Mouse (Mus musculus) intestine, embryonic 14.5 days (tissue): ENCODE measurements around the gene Grin1. TPM values are rescaled to one million over a fixed set of nuclear protein-coding genes. Genes with fewer than 3 reads are reported as not detected.
A peak's percentile ranks its signal among the peaks of the same experiment; 100 is the strongest.
"Not testable (repeated sequence)": the region's sequence is repeated elsewhere in the genome, so short reads cannot be mapped to it uniquely, and the experiment has no call there.

Experiments used
- ATAC-seq: fragments of 200-750 bp; cut with Nextera tagmentation; replicated peaks from 2 replicates; pipeline ENCODE4 v1.8.0; 2017; ENCODE audit warnings: low read depth, moderate number of reproducible peaks, moderate TSS enrichment, moderate library complexity; ENCODE audit not compliant: low FRiP score, low TSS enrichment
- DNase-seq: peaks from one replicate; pipeline ENCODE4 v3.0.0-alpha.2; 2018; ENCODE audit warnings: low spot score
- H3K27ac ChIP-seq: fragments of 300-500 bp; sonication (generic); 2 replicates; pipeline ENCODE4 v1.5.1; 2014; ENCODE audit warnings: low read depth, mild to moderate bottlenecking, control low read depth
- H3K27me3 ChIP-seq: fragments of 300-500 bp; sonication (generic); replicated peaks from 2 replicates; pipeline ENCODE4 v1.6.1; 2014; ENCODE audit warnings: low read length, control low read depth; ENCODE audit not compliant: control insufficient read depth, insufficient read depth
- H3K36me3 ChIP-seq: fragments of 300-500 bp; sonication (generic); 2 replicates; pipeline ENCODE4 v1.6.1; 2014; ENCODE audit warnings: low read length, control low read depth; ENCODE audit not compliant: control insufficient read depth, insufficient read depth
- H3K4me1 ChIP-seq: fragments of 300-500 bp; sonication (generic); replicated peaks from 2 replicates; pipeline ENCODE4 v1.6.1; 2014; ENCODE audit warnings: low read length, control low read depth, mixed read lengths; ENCODE audit not compliant: control insufficient read depth, insufficient read depth
- H3K4me2 ChIP-seq: fragments of 300-500 bp; sonication (generic); 2 replicates; pipeline ENCODE4 v1.6.1; 2014; ENCODE audit warnings: low read length
- H3K4me3 ChIP-seq: fragments of 300-500 bp; sonication (generic); 2 replicates; pipeline ENCODE4 v1.5.1; 2014; ENCODE audit warnings: low read depth, low read length, control low read depth, mixed read lengths
- H3K9ac ChIP-seq: fragments of 300-500 bp; sonication (generic); 2 replicates; pipeline ENCODE4 v1.6.1; 2014; ENCODE audit warnings: mild to moderate bottlenecking, low read length
- H3K9me3 ChIP-seq: fragments of 300-500 bp; sonication (generic); 2 replicates; pipeline ENCODE4 v1.6.1; 2016; ENCODE audit warnings: low read length, control low read depth; ENCODE audit not compliant: control insufficient read depth
- WGBS: fragments of 180-500 bp; shearing (Covaris S2); extraction: QIAGEN DNeasy Blood & Tissue Kit; methylation state at CpG from one replicate; pipeline ENCODE4 v1.1.7; 2014; 5-methylcytosine and 5-hydroxymethylcytosine counted together
- polyA plus RNA-seq: library from polyadenylated mRNA; unstranded; fragments of >200 nt; fragmentation: Nextera tagmentation; extraction: Ambion mirVana; gene quantifications from 2 replicates; pipeline ENCODE4 v1.2.1, GENCODE M21; 2014

Gene Grin1
- polyA plus RNA-seq, 1 experiment from 2014 or later: 2.4 TPM

DNA sequence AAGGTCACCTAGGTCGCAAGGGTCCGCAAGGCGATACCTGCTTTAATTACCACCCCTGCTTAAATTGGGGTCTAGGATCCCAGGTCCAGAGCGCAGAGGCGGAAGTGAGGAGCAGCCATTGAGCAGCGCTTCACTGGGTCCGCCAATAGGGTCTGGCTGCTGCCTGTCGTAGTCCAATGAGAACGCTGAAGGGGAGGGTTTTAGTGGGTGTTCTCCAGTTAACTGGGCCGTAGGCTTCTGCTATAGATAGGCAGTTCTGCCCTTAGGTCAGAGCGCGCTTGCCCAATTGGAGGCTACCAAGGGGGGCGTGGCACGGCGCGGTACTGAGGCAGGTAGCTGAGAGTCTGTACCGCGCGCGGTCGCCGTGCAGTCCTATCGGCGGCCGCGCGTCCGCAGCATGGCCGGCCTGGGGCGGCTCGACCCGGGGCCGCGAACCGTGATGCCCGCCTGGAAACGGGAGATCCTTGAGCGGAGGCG is 56.7 kb downstream of the Grin1 start, which contains the start of gene Tprn:
Tprn (plus strand) TSS at position 328 of the 477 bp plus-strand sequence.
- Histone ChIP-seq H3K4me1 (peaks cover 20% of the 10 kb centered on the region), H3K27ac (0 out of 2 replicates have a peak within 1 kb of the TSS, but pooled peaks have one; percentile 9), H3K27me3 (peaks cover 10% of the 10 kb centered on the region; the same call in 1 of the 2 replicates), H3K4me2 (peak within 1 kb of the TSS; percentile 76), H3K9ac (peak within 1 kb of the TSS; percentile 46), H3K9me3 (no peaks in the 10 kb centered on the region), H3K4me3 (peak within 1 kb of the TSS; percentile 83), H3K36me3 (no peaks in the 10 kb centered on the region)
- peak; percentile 88 for DNase-seq
- WGBS: under 1% methylated on average over 39 of the region's 39 CpGs
- ATAC-seq: peak; percentile 98

DNA sequence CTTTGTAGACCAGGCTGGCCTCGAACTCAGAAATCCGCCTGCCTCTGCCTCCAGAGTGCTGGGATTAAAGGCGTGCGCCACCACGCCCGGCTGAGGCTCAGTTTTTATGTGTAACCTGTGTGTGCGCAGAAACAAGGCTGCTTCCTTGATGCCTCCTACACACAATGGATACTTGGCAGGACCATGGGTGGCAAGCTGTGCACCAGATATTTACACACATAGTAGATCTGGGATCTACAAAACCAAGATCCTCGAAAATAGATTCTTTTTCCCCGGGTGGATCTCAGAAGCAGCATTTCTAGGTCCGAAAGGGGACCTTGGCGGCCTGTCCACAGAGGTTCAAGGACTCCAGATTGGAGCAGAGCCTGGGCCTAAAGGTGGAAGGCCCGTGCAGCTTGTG is 57.1 kb downstream of the Grin1 start:
- Histone ChIP-seq H3K9me3 (no peaks in the 10 kb centered on the region), H3K4me2 (peak overlapping the region; percentile 76), H3K36me3 (no peaks in the 10 kb centered on the region), H3K27ac (0 out of 2 replicates have a peak overlapping the region, but pooled peaks have one; percentile 9), H3K4me1 (peaks cover 19% of the 10 kb centered on the region), H3K9ac (no peak overlapping the region), H3K27me3 (peaks cover 10% of the 10 kb centered on the region; the same call in 1 of the 2 replicates), H3K4me3 (peak overlapping the region; percentile 83)
- WGBS: 48% methylated on average over 12 of the region's 12 CpGs
- DNase-seq (no peak), ATAC-seq (no peak)

DNA sequence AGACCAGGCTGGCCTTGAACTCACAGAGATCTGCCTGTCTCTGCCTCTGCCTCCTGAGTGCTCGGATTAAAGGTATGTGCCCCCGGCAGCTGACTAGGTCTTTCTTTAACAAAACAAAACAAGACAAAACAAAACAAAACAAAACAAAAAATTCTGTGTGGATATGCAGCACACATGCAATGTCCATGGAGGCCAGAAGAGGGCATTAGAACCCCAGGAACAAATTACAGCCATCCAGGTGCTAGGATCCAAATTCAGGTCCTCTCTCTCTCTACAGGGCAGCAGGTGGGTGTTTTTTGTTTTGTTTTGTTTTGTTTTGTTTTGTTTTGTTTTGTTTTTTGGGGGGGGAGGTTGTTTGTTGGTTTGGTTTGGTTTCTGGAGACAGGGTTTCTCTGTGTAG is 60.1 kb downstream of the Grin1 start:
- H3K4me3 ChIP-seq: no peak overlapping the region
- no peak for ATAC-seq
- no peak overlapping the region for H3K27ac ChIP-seq
- 69% methylated on average over 2 of the region's 2 CpGs for WGBS
- H3K9me3 ChIP-seq: no peaks in the 10 kb centered on the region
- H3K36me3 ChIP-seq: no peaks in the 10 kb centered on the region
- peaks cover 5% of the 10 kb centered on the region; the same call in 1 of the 2 replicates for H3K27me3 ChIP-seq
- peaks cover 16% of the 10 kb centered on the region for H3K4me1 ChIP-seq
- no peak overlapping the region for H3K4me2 ChIP-seq
- no peak overlapping the region for H3K9ac ChIP-seq
- DNase-seq: no peak

DNA sequence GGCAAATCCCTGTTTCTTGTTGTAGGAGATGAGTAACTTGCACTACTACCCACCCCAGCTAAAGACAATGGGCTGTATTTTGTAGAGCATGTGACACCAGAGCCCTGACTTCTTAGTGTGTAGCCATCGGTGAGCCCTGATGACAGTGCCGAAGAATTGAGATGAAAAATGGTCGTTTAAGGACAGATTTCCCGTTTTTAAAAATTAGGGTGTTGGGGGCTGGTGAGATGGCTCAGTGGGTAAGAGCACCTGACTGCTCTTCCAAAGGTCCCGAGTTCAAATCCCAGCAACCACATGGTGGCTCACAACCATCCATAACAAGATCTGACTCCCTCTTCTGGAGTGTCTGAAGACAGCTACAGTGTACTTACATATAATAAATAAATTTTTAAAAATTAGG is 61.7 kb downstream of the Grin1 start:
- peaks cover 11% of the 10 kb centered on the region for H3K4me1 ChIP-seq
- DNase-seq, H3K4me3 ChIP-seq, H3K27me3 ChIP-seq, ATAC-seq, H3K36me3 ChIP-seq, H3K9ac ChIP-seq, H3K27ac ChIP-seq, H3K9me3 ChIP-seq, H3K4me2 ChIP-seq: not testable (repeated sequence)
- WGBS: 86% methylated on average over 5 of the region's 5 CpGs

DNA sequence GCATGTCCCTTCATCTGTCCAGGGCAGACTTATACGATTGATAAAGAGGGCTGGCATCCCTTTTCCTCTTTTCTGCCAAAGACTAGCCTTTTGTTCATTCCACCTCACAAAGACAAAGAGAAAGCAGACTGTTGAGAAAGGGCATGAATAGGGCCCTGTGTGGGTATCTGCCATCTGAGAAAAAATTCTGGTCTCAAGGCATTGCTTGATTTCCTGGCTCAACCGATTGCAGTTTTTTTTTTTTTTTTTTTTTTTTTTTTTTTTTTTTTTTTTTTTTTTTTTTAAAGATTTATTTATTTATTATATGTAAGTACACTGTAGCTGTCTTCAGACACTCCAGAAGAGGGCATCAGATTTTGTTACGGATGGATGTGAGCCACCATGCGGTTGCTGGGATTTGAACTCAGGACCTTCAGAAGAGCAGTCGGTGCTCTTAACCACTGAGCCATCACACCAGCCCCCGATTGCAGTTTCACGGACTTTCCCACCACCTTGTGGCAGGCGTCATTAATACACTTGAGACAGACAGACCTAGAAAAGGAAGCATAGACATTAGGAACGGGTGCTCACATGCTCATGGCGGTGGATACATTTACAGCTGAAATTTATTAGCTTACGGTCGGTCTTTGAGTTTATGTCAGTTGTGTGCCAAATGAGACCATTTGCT is 62.4 kb downstream of the Grin1 start:
- H3K27ac ChIP-seq, ATAC-seq, H3K27me3 ChIP-seq, DNase-seq, H3K9me3 ChIP-seq, H3K36me3 ChIP-seq: not testable (repeated sequence)
- Histone ChIP-seq H3K9ac (peak overlapping the region; percentile 81; the same call in 1 of the 2 replicates), H3K4me3 (peak overlapping the region; percentile 81), H3K4me2 (peak overlapping the region; percentile 82), H3K4me1 (peaks cover 11% of the 10 kb centered on the region)
- 60% methylated on average over 10 of the region's 12 CpGs for WGBS

DNA sequence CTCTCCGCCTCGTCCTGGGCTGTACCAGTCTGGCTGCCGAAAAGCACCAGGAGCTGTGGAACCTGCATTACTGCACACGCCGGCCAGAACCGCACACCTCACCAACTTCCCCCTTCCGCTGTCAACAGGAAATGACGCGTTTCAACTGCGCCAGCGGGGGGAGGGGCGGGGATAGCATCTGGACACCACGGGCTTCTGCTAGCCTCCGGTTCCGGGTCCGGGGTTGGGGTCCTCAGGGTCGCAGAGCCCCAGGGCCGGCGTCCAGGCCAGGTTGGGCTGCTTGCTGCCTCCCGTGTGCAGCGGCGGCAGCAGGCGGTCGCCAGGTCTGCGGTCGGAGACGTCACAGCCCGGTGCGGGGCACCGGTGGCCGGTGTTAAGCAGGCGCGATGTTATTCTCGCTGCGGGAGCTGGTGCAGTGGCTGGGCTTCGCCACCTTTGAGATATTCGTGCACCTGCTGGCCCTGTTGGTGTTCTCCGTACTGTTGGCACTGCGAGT is 63.7 kb downstream of the Grin1 start, which contains the start of gene Tmem203:
Tmem203 (plus strand) TSS at position 156 of the 496 bp plus-strand sequence.
- ATAC-seq: peak; percentile 89
- peak; percentile 99 for DNase-seq
- Histone ChIP-seq H3K27ac (peak within 1 kb of the TSS; percentile 83), H3K4me2 (peak within 1 kb of the TSS; percentile 82), H3K4me1 (peaks cover 11% of the 10 kb centered on the region), H3K36me3 (peaks cover 10% of the 10 kb centered on the region; the same call in 1 of the 2 replicates), H3K4me3 (peak within 1 kb of the TSS; percentile 81), H3K9me3 (no peaks in the 10 kb centered on the region), H3K27me3 (no peaks in the 10 kb centered on the region), H3K9ac (peak within 1 kb of the TSS; percentile 81)
- WGBS: under 1% methylated on average over 39 of the region's 39 CpGs

DNA sequence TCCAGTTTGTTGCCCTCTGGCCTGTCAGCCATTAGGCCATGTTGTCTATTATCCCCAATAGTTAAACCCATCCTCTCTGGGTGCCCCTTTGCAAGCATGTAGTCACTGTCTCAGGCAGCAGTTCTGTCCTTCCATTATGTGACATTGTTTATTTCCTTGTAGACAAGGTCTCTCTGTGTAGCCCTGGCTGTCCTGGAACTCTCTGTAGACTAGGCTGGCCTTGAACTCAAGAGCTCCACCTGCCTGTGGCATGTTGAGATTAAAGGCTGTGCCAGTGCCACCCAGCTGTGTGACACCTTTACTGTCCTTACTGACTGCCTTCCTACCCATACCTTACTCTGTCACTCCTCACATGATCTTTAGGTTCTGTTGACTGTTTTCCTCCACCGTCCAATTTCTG is 66.7 kb downstream of the Grin1 start:
- Histone ChIP-seq H3K9ac (no peak overlapping the region), H3K36me3 (peaks cover 33% of the 10 kb centered on the region), H3K4me3 (no peak overlapping the region), H3K4me1 (peaks cover 11% of the 10 kb centered on the region), H3K9me3 (no peaks in the 10 kb centered on the region), H3K27me3 (no peaks in the 10 kb centered on the region), H3K27ac (no peak overlapping the region), H3K4me2 (no peak overlapping the region)
- DNase-seq: no peak
- WGBS: 91% methylated on average over 1 of the region's 1 CpGs
- no peak for ATAC-seq

DNA sequence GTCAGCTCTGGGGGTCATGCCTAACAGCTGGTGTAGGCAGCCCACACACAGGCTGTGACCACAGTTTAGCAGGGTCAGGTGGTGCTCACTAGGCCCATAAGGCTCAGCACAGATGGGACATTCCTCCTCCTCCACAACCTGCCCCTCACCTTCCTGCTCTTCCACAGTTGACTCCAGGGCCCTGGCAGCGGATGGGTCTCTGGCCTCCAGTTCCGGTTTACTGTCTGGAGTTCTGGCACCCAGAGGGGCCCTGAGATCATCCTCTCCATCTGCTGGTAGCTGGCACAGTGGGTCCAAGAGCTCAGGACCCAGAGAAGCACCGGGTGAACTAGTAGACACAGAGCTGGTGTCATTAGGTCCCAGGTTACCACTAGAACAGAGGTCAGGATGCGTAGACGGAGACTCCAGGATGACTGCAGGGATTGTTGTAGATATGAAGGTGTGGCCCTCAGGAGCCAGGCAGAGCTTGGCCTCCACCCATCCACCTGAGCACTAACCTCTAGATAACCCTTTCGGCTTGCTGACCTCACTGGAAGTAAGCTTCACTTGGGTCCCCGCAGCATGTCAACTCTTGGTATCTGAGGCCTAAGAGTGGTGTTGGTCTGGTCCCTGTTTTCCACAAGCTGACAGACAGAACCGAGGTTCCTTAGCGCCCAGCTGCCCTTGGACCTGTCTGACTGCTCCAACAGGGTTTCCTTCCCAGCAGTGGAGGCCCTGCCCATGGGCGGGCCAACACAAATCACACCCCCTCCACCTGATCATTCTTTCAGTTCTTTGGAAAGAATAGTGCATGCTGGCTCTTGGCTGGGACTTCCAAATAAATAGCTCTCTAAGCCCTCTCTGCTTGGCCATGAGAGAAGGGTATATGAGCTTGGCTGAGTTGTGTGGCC is 72.6 kb downstream of the Grin1 start, which contains the start of gene AL732309.1:
AL732309.1 (minus strand) TSS at position 681 of the 890 bp plus-strand sequence.
- Histone ChIP-seq H3K36me3 (peaks cover 34% of the 10 kb centered on the region), H3K4me2 (no peak within 1 kb of the TSS), H3K27me3 (peaks cover 17% of the 10 kb centered on the region), H3K4me3 (no peak within 1 kb of the TSS), H3K9ac (no peak within 1 kb of the TSS), H3K27ac (no peak within 1 kb of the TSS), H3K4me1 (no peaks in the 10 kb centered on the region; the same call in 1 of the 2 replicates), H3K9me3 (no peaks in the 10 kb centered on the region)
- DNase-seq (no peak), ATAC-seq (no peak)
- 85% methylated on average over 10 of the region's 10 CpGs for WGBS
